Mouse (Mus musculus) bone marrow macrophage, adult 2 months (primary cell): ENCODE results near the gene Rptor.

Experiments
- CTCF ChIP-seq: IDR thresholded peaks from 2 replicates; pipeline ENCODE4 v1.5.1; 2012; ENCODE audit warnings: low read depth, mild to moderate bottlenecking, low read length, moderate library complexity
- POLR2A ChIP-seq: IDR thresholded peaks from 2 replicates; pipeline ENCODE4 v1.6.1; 2012; ENCODE audit warnings: mild to moderate bottlenecking, low read depth, low read length, borderline replicate concordance

DNA sequence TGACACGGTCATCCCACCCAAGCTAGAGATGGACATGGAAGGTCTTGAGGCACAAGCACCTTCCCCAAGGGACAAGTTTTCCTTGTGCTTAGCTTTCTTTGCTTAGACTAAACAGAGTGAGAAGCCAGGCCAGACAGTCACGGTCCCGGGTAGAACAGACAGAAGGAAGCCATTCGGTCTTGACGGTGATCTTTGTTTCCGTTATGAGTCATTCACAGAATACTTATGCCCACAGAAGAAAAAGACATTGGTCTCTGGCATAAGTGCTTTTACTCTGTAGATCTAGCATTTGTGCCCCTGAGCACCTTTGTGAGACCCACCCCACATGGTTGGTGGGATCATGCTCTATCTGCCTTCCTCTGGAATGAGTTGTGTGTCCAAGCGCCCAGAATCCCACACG, 203.8 kb downstream of the Rptor start:
- TF ChIP-seq CTCF, result no peak
- no peak for TF ChIP-seq POLR2A
